Mouse (Mus musculus) cortical plate, adult 2 months (tissue): ENCODE measurements at regions not wholly inside any gene's neighbourhood (a gene's known extent, or its start where the extent isn't known, plus 50 kb on each side); places are given as distances from the start of the nearest gene placed in this dataset.

Experiments used
- CTCF ChIP-seq: fragments of 200-500 bp; IDR thresholded peaks from 2 replicates; pipeline ENCODE4 v1.5.1; 2011; ENCODE audit warnings: mild to moderate bottlenecking, control low read depth, low read length; ENCODE audit not compliant: insufficient read depth; ENCODE audit errors: extremely low read depth
- POLR2A ChIP-seq: fragments of 200-500 bp; IDR thresholded peaks from 2 replicates; pipeline ENCODE4 v1.6.1; 2011; ENCODE audit warnings: mild to moderate bottlenecking, low read length, control low read depth; ENCODE audit not compliant: insufficient read depth; ENCODE audit errors: extremely low read depth

DNA sequence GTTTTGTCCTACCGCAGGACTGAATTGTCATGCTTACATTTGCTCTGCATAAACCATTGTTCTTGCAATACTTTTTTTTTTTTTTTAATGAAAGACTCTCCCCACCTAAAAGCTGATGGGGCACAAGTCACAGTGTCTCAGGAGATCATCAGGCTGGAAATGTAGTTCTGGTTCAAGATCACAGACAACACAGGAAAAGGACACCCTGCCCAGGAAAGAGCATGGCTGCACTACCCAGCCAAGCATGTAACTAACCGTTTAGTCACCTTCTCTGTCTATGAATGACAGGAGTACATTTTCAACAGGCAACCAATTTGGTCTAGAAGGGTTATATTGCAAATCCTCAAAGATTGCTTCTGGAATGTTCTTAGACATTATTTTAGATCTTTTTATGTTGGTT is 144.6 kb upstream of the Gk2 start:
- TF ChIP-seq POLR2A (no peak), CTCF (no peak)
